Mouse (Mus musculus) ES-E14 (cell line): ENCODE measurements at regions not wholly inside any gene's neighbourhood (a gene's known extent, or its start where the extent isn't known, plus 50 kb on each side); places are given as distances from the start of the nearest gene placed in this dataset.
"Not testable (repeated sequence)": the region's sequence is repeated elsewhere in the genome, so short reads cannot be mapped to it uniquely, and the experiment has no call there.

ENCODE experiments used
- DNase-seq: peaks from one replicate; pipeline ENCODE4 v3.0.0-alpha.2; 2013; ENCODE audit warnings: low read depth, low spot score
- H3K27ac ChIP-seq: 2 replicates; pipeline ENCODE4 v1.5.1; 2012; ENCODE audit warnings: low read depth, mild to moderate bottlenecking, low read length, moderate library complexity, mixed read lengths; ENCODE audit not compliant: poor library complexity, insufficient read depth, severe bottlenecking
- H3K36me3 ChIP-seq: 2 replicates; pipeline ENCODE4 v1.6.1; 2012; ENCODE audit warnings: mild to moderate bottlenecking, low read length, moderate library complexity, mixed read lengths; ENCODE audit not compliant: control insufficient read depth, poor library complexity, insufficient read depth, severe bottlenecking
- H3K4me1 ChIP-seq, 2 experiments: fragments of 150-350 bp in 1 of 2; sonication (generic) in 1 of 2; 2 replicates each; pipeline ENCODE4 v1.6.1; 2012; ENCODE audit warnings: low read length in 2 of 2, mild to moderate bottlenecking in 1 of 2, mixed read lengths in 1 of 2; ENCODE audit not compliant: control insufficient read depth in 2 of 2, insufficient read depth in 2 of 2, poor library complexity in 1 of 2
- H3K4me3 ChIP-seq, 2 experiments: fragments of 150-350 bp in 1 of 2; sonication (generic) in 1 of 2; 2 replicates each; pipeline ENCODE4 v1.5.1; 2012; ENCODE audit warnings: low read length in 2 of 2, low read depth in 1 of 2, mild to moderate bottlenecking in 1 of 2, mixed read lengths in 1 of 2; ENCODE audit not compliant: insufficient read depth in 1 of 2, poor library complexity in 1 of 2, severe bottlenecking in 1 of 2
- H3K9ac ChIP-seq: 2 replicates; pipeline ENCODE4 v1.6.1; 2012; ENCODE audit warnings: low read depth, mild to moderate bottlenecking, low read length, mixed read lengths; ENCODE audit not compliant: poor library complexity, insufficient read depth, severe bottlenecking
- H3K9me3 ChIP-seq: fragments of 150-350 bp; sonication (generic); 2 replicates; pipeline ENCODE4 v1.6.1; 2012; ENCODE audit warnings: low read depth, mild to moderate bottlenecking, low read length; ENCODE audit not compliant: control insufficient read depth, insufficient read depth
- CHD2 ChIP-seq: IDR thresholded peaks from 2 replicates; pipeline ENCODE4 v1.6.1; 2014; ENCODE audit warnings: mild to moderate bottlenecking, low read depth, low read length, inconsistent platforms
- HCFC1 ChIP-seq: IDR thresholded peaks from 2 replicates; pipeline ENCODE4 v1.6.1; 2012; ENCODE audit warnings: low read length, inconsistent platforms, borderline replicate concordance; ENCODE audit not compliant: insufficient read depth
- MAFK ChIP-seq: IDR thresholded peaks from 2 replicates; pipeline ENCODE4 v1.6.1; 2014; ENCODE audit warnings: mild to moderate bottlenecking, low read depth, low read length, inconsistent platforms; ENCODE audit not compliant: insufficient read depth
- ZC3H11A ChIP-seq: IDR thresholded peaks from 2 replicates; pipeline ENCODE4 v1.6.1; 2012; ENCODE audit warnings: low read depth, mild to moderate bottlenecking, inconsistent platforms, low read length, borderline replicate concordance
- ZNF384 ChIP-seq: IDR thresholded peaks from 2 replicates; pipeline ENCODE4 v1.6.1; 2012; ENCODE audit warnings: low read depth, low read length, inconsistent platforms
- in situ Hi-C, 2 experiments: fragments of 600-800 bp; cut with MboI; formaldehyde crosslinking; loops; one replicate each; pipeline ENCODE4 v1.15.1; 2025; ENCODE audit warnings: low sequenced_read_pairs in 2 of 2, inconsistent platforms in 1 of 2; ENCODE audit not compliant: unreplicated experiment in 2 of 2

DNA sequence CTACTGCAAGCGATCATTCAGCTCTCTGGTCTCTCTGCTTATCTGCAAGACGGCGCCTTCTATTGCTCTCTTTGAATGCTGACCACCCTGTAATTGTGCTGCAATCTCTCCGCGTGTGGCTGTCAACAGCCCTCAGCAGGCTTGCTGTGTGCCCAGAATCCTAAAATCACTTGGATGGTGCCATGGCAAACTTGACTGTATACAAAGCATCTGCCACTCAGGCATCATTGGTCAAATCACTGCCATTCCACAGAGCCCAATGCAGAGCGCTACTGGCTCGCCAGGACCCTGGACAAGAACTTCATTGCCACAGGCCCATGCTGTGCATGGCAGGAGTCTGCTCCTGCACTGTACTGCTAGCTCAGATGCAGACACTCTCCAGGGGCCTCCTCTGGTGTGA is 142.3 kb upstream of the Tas2r119 start:
- Histone ChIP-seq H3K27ac (no peak overlapping the region), H3K36me3 (no peaks in the 10 kb centered on the region), H3K9me3 (no peaks in the 10 kb centered on the region), H3K4me1 (no peaks in the 10 kb centered on the region), H3K4me3 (no peak overlapping the region), H3K9ac (no peak overlapping the region)
- in situ Hi-C loops: no loop called here
- TF ChIP-seq HCFC1 (no peak), ZNF384 (no peak), CHD2 (no peak), MAFK (no peak)
- no peak for DNase-seq

DNA sequence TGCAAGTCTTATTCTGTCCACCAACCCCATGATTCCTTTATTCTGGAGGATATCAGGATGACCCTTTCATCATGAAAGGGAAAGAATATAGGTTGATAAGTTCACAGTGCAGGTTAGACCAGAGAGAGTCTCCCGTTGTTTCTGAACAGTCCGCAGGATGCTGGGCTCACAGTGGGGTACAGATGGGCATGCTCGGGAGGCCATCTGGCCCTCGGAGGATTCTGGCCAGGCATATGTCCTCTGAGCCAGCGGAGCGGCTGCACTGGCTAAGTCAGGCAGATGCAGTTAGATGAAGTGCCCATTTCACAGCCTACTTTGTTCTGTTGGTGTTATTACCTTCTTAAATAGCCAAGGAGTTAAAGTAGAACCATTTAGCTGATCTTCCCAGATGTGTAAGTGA is 135.3 kb upstream of the Tas2r119 start:
- no peaks in the 10 kb centered on the region for H3K36me3 ChIP-seq
- no peak overlapping the region for H3K9ac ChIP-seq
- no peak for DNase-seq
- no peak for TF ChIP-seq ZNF384
- no peak for TF ChIP-seq CHD2
- no peak for TF ChIP-seq HCFC1
- TF ChIP-seq ZC3H11A: no peak
- TF ChIP-seq MAFK: no peak
- no peaks in the 10 kb centered on the region for H3K9me3 ChIP-seq
- no peak overlapping the region for H3K4me3 ChIP-seq
- no peak overlapping the region for H3K27ac ChIP-seq
- no peaks in the 10 kb centered on the region for H3K4me1 ChIP-seq
- in situ Hi-C loops: no loop called here

DNA sequence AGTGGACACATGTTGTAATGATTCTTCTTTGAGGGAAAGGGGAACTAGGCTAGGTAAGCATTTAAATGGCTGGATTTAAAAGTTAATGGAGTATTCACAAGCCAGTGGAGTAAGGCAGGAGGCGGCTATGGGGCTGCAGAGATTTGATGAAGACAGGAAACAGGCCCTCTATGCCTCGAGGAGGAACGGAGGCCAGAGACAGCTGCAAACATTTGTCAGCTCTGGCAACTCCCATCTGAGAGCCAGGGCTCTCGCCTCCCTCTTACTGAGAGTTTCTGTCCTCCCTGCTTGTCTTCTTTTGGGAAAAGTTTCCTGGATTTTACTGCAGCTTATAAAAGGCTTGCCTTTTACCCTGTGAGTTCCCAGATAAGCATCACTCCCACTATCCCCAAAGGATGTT is 134.9 kb upstream of the Tas2r119 start:
- no peak for DNase-seq
- in situ Hi-C loops: no loop called here
- H3K36me3 ChIP-seq: no peaks in the 10 kb centered on the region
- H3K4me1 ChIP-seq: no peaks in the 10 kb centered on the region
- no peak overlapping the region for H3K9ac ChIP-seq
- no peaks in the 10 kb centered on the region for H3K9me3 ChIP-seq
- TF ChIP-seq ZNF384: no peak
- TF ChIP-seq MAFK: no peak
- no peak for TF ChIP-seq ZC3H11A
- TF ChIP-seq HCFC1: no peak
- no peak for TF ChIP-seq CHD2
- H3K27ac ChIP-seq: no peak overlapping the region
- no peak overlapping the region for H3K4me3 ChIP-seq

DNA sequence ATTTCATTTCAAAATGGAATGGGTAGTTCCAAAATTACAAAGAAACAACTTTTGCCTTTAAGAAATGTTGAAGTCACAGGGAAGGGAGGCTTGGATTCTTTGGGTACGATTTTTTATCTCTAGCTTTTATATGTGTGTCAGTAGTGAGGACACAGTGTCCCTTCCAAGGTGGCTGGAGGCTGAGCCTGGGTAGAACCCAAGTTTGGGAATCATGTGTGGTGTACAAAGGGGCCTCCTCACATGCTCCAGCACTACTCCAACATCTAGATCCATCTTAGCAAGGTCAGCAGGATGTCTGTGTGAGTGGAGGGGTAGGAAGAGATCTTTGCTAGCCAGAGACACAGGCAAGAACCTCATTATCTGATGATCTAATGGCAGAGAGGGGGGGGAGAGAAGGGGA is 134.5 kb upstream of the Tas2r119 start:
- no peak overlapping the region for H3K4me3 ChIP-seq
- no peaks in the 10 kb centered on the region for H3K4me1 ChIP-seq
- no peaks in the 10 kb centered on the region for H3K9me3 ChIP-seq
- H3K9ac ChIP-seq: no peak overlapping the region
- DNase-seq: no peak
- no peaks in the 10 kb centered on the region for H3K36me3 ChIP-seq
- no peak for TF ChIP-seq ZC3H11A
- TF ChIP-seq MAFK: no peak
- no peak for TF ChIP-seq ZNF384
- TF ChIP-seq CHD2: no peak
- TF ChIP-seq HCFC1: no peak
- in situ Hi-C loops: no loop called here
- H3K27ac ChIP-seq: no peak overlapping the region

DNA sequence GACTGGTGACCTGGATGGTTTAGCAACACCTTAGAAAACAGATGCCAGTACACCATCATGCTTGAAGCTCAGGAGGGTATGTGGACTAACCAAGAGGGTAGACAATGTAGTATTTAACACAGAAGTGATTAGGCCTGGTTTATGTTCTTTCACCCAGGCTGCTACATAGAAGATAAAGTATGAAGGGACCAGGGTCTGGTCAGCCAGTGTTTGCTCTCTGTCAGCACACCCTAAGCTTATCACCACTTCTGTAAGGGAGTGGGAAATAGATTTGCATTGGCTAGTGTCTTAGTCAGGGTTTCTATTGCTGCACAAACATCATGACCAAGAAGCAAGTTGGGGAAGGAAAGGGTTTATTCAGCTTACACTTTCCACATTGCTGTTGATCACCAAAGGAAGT is 133.9 kb upstream of the Tas2r119 start:
- TF ChIP-seq CHD2: no peak
- no peak for TF ChIP-seq HCFC1
- TF ChIP-seq MAFK: no peak
- TF ChIP-seq ZC3H11A: no peak
- no peak for TF ChIP-seq ZNF384
- H3K4me1 ChIP-seq: no peaks in the 10 kb centered on the region
- H3K4me3 ChIP-seq: no peak overlapping the region
- no peak overlapping the region for H3K9ac ChIP-seq
- DNase-seq: no peak
- in situ Hi-C loops: no loop called here
- H3K36me3 ChIP-seq: no peaks in the 10 kb centered on the region
- H3K9me3 ChIP-seq: no peaks in the 10 kb centered on the region
- H3K27ac ChIP-seq: no peak overlapping the region

DNA sequence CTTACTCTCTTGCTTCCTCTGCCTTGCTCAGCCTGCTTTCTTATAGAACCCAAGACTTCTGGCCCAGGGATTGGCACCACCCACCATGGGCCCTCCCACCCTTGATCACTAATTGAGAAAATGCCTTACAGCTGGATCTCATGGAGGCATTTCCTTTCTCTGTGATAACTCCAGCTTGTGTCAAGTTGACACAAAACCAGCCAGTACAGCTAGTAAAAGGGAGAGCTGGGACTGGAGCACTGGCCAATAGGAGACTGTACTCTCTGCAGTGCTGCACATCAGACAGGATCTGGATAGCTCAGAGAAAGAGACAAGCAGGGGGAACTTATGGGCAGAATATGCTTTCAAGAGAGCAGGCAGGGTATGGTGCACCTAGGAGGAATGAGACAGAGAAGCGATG is 133.4 kb upstream of the Tas2r119 start:
- H3K36me3 ChIP-seq, H3K9ac ChIP-seq, H3K4me3 ChIP-seq, in situ Hi-C loops, H3K4me1 ChIP-seq, DNase-seq, H3K9me3 ChIP-seq, H3K27ac ChIP-seq: not testable (repeated sequence)
